Mouse (Mus musculus) kidney, adult 9 months (tissue): Measurements from ENCODE around the gene Lime1.
A peak's percentile ranks its signal among the peaks of the same experiment; 100 is the strongest.

Experiments
- DNase-seq: peaks from one replicate; pipeline ENCODE4 v3.0.0; 2022

The Lime1 gene

DNA sequence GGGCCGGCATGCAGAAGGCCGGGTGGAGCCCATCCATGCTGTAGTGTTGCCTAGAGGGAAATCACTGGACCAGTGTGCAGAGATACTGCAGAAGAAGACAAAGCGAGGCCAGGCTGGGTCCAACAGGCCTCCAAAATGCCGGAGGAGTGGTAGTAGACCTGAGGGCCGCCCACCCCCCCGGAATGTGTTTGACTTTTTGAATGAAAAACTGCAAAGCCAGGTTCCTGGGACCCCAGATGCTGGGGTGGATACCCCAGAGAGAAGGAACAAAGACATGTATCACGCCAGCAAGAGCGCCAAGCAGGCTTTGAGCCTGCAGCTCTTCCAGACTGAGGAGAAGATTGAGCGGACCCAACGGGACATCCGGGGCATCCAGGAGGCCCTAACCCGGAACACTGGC, at the start of gene Lime1:
Gene Lime1 (plus strand): TSS at position 301 of the 400 bp plus-strand sequence.
- no peak for DNase-seq

DNA sequence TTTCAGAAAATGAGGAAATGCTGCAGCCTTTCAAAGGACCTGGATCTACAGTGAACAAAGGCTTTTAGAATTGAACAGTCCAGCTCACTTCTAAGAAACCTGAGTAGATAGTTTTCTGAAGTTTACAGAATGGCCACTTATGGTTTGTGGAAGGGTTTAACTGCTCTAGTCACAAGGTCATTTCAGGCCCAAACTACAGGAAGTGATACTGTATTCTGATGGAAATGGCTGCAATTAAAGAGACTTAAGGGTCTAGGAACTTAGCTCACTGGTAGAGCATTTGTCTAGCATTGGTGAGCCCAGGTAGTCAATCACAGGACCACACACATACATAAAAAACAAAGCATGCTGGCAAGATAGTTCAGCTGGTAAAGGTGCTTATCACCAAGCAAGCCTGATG, 47.3 kb upstream of the Lime1 start:
- no peak for DNase-seq

DNA sequence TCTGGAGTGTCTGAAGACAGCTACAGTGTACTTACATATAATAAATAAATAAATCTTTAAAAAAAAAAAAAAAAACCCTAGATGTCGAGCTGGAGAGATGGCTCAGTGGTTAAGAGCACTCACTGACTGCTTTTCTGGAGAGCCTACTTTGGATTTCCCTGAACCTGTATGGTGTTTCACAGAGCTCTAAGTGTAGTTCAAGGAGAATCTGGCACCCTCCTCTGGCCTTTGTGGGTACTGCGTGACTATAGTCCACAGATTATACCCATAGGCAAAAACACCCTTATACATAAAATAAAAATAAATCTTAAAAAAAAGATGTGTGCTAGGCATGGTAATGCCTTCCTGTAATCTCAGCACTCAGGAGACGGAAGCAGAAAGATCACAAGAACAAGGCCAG, 45.9 kb upstream of the Lime1 start:
- DNase-seq: peak; percentile 81

DNA sequence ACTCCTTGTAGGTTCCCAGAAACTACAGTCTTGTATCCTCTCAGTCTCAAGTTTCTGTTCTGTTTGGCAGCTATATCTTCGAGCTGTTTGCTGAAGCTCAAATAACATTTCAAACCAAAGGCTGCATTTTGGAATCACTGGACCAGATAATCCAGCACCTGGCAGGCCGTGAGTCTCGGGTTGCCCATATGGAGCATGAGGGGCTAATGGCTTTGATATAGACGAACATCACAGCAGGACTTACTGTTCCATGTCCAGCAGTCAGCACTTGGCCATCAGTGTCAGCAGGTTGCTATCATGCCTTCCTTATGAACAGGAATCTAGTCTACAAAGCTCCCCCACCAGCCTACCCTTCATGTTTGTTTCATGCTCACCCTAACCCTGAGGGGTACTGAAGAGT, 39.5 kb upstream of the Lime1 start:
- no peak for DNase-seq

DNA sequence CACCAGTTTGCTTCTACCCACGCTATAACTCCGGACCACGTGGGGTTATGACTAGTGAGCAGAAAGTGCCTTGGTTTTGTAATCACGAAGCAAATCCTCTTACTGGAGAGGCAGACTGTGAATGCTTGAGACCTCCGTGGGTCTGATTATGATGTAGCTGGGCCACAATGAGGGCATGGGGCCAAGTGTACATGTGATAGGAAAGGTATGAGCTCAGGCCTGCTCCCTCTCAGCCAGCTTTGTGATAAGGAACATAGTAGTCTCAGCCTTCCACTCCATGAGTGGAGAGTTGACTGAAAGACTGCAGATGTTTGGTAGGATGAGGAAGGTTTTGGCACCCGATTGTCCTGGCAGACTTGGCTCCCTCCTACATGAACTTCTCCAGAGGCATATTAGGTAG, 37.1 kb upstream of the Lime1 start:
- no peak for DNase-seq

DNA sequence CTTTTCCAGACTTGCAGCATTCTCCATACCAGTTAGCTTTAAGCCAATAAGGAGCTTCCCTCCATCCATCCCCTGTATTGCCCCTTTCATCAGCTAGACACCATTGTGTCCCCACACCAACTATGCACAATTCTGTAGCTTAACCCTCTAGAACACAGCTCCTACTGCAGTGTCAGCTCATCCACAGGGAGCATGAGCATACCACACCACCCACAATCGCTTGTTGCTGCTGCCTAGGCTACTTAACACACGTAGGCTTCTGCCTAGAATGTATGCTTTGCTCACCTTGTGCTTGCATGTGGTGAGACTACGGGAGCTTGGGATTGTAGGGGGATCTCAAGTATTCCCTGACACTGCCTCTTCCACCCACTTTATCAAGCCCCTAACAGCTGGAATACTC, 23.1 kb upstream of the Lime1 start:
- DNase-seq: no peak

DNA sequence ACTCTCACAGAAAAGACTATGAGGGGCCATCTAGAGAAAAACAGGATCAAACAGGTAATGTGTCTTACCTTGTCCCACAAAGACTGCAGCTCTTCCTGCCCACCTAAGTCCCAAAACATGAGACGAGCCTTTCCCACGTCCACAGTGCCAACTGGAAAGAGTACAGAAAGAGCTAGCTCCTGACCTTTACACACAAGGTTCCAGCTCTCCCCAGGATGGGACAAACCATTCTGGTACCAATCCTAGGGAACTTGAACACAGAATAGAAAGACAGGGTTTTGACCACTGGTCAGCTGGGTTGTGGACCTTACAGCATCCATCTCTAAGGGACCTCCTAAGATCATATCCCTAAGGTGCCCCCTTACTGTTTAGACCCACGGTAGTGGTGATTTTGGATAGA, 15.9 kb upstream of the Lime1 start:
- DNase-seq: no peak

DNA sequence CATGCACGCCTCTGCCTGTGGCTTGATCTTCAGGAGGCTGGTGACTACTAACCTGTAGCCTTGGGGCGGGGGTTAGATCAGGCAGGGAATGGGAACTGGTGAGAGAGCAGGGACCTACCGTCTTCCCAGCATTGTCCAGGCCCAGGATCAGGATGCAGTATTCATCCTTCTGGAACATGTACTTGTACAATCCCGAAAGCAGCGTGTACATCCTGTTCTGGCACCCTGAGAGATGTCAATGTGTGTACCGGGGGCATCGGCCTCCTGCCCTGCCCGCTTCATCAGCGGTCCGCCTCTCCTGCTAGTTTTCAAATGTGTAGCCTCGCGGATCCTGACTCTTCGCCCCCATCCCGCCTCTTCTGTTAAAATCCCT, 15.4 kb upstream of the Lime1 start:
- DNase-seq: no peak

DNA sequence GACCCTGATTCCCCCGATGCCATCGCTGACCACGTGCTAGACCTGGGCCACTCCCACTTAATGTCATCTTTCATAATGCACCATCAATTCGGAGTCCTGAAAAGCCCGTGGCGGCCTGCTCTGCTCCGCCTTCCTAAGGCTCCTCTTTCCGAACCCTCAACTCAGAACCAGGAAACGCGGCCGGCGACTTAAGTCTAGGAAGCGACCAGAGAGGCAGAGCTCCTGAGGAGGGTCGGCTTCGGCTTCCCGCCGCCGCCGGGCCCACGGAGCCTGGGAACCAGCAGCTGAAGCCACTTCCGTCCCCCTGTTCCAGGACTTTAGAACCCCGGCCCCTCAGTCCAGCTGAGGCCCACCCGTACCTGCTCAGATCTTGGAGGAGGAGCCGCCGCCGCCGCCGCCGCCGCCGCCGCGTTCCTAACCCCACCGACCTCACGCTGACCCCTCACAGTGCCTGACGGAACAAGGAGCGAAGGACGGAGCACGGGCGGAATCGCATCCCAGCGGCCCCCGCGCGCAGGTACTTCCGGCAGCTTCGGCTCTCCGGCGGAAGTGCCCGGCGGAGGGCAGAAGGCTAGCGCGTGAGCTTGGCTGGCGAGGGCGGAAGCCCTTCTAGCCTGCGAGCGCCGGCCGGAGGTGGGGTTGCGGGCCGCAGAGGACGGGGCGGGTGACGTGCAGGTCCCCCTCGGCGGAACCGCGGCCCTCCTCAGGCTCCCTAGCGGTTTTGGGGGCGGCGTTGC, 14.8 kb upstream of the Lime1 start, which contains the start of the genes Zgpat and Arfrp1:
Gene Zgpat (plus strand): TSS at position 69 of the 737 bp plus-strand sequence.
Gene Arfrp1 (minus strand): TSS at position 545 of the 737 bp plus-strand sequence.
- DNase-seq: peak; percentile 89

DNA sequence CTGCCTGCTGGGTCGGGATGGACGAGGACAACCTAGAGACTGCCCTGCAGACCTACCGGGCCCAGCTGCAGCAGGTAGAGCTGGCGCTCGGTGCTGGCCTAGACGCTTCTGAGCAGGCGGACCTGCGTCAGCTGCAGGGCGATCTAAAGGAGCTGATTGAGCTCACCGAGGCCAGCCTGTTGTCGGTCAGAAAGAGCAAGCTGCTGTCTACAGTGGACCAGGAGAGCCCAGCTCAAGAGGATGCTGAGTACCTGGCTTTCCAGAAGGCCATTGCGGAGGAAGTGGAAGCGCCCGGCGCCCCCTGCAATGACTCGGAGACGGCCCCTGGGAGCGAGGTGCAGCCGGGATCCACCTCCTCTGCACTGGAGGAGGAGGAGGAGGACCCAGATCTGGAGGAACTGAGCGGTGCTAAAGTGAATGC, 14.2 kb upstream of the Lime1 start:
- DNase-seq: no peak

DNA sequence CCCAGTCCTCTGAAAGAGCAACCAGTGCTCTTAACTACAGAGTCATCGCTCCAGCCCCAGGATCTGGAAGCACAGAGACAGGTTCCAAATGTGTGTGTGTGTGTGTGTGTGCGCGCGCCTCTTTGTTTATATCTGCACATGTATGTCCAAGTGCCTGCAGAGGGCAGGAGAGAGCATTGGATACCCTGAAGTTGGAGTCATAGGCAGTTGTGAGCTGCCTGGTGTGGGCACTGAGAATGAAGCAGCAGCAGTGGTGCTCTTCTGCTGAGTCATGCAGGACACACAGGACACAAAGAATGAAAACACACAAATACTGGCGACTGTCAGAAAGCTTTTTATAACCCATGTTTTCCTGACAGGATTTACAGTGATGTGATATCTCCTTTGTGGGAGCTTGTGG, 9.9 kb upstream of the Lime1 start:
- no peak for DNase-seq

DNA sequence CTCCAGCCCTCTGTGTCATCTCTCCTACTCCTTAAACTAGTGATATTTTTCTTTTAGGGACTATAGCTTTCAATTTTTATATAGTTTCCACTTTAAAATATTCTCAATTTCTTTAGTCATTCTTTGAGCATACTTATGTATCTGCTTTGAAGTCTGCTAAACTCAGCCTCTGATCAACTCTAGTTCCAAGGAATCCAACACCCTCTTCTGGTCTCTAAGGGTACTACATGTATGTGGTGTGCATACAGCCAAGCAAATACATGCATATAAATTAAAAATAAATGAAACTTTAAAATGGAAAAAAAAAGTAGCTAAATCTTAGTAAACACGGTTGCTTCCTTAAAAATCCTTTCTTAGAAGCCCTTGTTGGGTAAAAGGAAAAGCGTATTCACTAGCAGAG, 4.1 kb upstream of the Lime1 start:
- DNase-seq: peak; percentile 57

DNA sequence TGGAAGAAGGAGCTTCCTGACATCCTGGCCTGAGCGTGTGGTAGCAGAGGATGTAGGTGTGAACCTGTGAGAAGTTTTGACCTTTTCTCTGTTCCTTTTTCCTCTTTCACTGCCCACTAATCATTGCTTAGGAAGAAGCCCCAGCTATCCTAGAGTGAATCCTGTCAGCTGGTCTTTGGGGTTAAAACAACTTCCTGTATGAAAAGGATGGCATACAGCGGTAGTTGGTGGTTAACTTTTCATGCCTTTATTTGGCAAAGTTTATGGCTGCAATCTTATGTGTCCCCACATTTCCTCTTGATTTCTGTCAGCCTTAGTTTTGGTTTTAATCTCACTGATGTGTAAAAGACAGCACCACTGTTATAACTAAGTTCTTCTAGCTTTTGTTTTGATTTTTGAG, 2.6 kb upstream of the Lime1 start:
- DNase-seq: no peak

DNA sequence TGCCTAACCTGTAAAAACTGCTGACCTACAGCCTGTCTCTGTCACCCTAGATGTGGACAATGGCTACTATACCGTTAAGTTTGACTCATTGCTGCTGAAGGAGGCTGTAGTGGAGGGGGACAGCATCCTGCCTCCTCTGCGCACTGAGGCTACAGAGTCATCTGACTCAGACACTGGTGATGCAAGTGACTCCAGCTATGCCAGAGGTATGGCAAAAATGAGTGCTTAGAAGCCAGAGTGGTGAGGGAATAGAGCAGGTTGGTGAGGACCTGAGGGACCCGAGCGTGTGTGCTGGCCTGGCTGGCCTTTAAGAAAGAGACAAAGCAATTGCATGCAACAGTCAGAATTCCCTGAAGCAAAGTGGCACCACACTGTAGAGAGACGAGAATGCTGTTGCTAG, 1.2 kb upstream of the Lime1 start:
- no peak for DNase-seq

DNA sequence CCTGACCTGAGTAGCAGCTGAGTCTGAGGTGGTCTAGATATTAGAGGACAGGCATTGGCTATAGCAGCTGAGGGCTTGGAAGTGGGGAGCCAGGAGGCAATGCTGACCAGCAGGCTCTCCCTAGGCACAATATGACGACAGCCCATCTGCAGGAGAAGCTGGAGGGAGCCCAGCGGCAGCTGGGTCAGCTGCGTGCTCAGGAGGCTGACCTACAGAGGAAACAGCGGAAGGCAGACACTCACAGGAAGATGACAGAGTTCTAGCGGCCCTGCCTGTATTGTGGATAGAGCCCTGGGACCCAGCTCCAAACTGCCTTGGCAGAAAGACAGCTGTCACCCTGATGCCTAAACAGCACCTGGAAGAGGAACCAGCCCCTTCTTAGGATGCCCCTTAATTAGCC, 373 bp downstream of the Lime1 start:
- no peak for DNase-seq

DNA sequence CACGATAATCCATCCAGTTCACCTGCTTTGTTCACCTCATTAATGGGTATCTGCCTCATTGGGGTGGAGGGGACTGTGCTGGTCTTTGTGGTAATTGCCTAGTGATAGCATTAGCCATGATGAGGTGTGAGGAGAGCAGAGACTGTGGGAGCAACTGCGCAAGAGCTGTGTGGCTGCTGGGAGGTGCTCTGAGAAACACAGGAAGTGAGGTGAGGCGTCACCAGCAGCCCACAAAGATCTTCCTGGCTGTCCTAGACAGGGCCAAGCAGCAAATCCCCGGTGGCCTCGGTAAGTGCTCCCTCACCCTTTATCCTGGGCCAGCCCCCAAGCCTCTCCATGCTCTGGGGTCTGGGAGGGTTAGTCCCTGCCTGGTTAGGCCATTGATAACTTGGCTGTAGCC, 1.2 kb downstream of the Lime1 start:
- no peak for DNase-seq

DNA sequence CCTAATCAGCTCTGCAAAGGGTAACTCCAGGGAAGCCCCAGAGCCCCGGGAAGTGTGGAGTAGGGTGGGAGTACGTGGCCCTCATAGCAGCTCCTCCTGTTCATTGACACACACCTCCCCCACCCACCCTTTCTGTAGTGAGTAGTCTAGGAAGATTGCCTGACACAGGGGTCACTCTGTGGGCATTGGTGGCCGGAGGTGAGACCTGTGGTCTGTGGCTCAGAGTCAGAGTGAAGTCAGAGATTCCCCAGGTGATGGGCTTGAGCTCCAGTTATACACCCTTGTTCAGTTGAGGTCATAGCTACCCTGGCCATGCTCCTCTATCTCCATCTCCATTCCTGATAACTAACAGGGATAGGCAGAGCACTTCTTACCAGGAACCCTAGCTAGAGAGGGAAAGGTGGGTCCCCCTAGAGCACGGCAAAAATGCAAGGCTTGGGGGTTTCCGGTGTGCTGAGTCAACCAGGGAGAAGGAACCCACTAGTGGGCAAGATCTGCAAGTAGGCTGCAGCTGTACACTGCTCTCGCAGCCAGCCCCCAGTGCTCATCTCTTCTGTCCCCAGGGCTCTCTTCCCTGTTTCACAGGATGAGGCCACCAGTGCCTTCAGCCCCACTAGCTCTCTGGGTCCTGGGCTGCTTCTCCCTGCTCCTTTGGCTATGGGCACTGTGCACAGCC, 1.9 kb downstream of the Lime1 start:
- DNase-seq: no peak

DNA sequence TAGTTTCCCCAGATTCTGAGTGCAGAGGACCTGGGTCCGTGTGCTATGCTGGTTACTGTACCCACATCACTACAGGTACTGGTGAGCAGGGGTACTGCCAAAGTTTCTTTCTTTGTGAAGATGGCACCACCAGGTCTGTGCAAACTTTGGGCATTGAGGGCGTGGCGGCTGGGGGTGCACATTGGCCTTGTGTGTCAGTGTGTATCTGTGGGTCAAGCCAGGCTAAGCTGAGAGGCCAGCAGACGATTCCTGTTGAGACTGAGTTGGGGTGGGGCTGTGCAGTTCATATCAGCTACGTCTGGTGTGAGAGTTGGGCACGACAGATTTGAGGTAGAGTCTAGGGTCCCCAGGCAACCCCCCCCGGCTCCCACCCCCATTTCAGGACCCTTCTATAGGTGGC, 4.6 kb downstream of the Lime1 start:
- no peak for DNase-seq

DNA sequence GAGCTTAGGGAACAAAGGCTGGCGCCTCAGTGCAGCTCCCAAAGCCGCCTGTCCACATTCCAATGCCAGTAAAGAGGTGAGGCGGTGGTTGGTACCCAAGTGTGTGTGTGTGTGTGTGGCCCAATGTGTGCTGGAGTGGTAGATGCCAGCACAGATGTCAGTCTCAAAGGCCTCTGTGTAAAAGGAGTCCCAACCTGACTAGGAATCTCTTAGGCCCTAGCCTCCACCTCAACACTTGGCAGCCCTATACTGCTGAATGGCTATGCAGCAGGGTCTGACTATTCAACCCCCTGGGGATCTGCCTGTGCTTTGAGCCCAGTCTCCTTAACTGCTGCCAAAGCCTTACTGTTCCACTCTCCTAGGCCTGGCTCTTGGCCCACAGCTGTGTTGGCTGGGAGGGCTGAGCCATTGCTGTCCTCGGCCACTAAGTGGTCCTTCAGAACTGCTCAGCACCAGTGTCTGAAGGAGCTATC, 5.1 kb downstream of the Lime1 start:
- peak; percentile 20 for DNase-seq

DNA sequence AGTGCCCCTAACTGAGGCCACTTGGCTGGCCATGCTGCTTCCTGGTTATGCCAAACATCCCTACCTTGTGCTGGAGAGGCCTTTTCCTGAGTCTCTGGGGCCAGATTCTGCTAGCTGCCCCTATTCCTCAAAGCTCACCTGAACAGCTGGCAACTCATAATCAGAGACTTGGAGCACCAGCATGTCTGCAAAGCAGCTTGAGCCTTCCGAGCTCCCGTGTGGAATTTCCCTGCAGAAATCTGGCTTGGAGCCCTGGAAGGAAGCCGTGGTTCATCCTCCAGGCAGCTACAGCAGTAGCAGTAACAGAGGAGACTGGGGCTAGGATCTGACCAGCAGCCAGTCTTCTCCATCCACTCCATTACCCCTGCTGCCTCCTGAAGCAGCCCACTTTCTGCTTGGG, 6.0 kb downstream of the Lime1 start:
- peak; percentile 21 for DNase-seq

DNA sequence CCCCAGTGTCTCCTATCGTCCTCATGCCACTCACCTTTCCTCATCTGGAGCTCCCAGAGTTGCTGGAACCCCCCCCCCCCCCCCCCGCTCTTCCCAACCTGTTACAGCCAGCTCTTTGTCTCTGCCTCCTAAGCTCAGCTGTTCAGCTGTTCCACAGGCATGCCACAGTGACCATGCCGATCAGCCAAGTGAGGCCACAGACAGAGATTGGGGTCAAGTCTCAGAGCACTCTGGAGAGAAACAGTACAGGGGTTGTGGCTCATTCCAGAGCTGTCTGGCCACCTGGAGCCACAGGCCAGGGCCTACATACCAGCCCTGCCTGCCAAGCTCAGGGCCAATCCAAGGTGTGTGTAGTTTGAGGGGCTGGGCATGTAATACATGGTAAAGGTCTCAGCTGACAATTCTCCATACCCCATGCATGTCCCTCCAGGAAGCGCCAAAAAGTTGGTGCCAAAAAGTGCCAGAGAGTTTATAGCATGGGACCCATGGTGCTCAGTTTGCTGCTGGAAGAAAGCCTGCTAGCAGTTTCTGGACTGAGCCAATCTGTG, 6.9 kb downstream of the Lime1 start:
- DNase-seq: no peak

DNA sequence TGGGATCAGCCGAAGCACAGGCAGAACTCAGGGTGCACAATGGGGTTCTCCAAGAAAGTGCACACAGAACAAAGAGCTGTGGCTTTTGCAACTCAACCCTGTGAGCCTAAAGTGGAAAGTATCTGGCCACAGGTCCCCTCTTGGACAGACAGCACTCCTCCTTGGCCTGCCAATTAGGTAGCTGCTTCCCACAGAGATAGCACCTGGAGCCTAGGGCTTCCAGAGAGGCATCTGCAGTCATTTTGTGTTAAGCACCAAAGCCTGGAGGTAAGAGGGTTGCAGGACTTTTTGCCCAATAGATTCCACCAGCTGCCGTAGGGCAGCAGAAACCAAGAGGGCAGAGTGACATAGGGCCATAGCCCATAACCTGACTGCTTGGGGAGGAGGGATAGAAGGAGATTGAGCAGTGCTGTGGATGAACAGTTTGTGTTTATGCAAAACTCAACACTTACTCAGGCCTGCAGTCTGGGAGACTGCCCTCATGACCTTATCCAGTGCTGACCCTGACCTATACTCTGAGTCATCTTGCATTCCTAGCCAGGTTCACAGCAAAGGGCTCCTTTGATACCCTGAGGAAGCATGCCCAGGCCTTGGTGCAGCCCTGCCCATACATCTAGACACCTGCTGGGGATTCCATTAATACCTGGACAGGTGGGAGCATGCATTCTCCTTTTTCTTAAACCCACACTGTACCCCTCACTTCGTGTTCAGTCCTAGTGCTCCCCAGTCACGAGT, 10.4 kb downstream of the Lime1 start:
- no peak for DNase-seq

DNA sequence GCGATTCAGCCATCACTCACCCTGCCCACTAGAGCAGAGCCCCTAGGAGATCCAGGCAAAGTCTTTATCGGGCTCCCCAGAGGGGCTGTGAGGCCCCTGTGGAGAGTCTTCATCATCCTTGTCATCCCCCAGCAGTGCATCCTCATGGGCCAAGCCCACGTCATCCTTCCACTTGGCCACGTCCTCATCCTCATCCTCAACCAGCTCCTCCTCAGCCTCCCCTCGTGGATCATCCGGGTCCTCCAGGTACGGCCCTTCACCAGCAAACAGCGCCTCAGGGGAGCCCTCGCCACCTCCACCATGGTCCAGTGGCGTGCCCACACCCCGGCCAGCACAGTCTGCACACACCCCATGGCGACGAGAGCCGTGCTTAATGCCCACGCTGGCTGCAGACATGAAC, 11.1 kb downstream of the Lime1 start:
- no peak for DNase-seq

DNA sequence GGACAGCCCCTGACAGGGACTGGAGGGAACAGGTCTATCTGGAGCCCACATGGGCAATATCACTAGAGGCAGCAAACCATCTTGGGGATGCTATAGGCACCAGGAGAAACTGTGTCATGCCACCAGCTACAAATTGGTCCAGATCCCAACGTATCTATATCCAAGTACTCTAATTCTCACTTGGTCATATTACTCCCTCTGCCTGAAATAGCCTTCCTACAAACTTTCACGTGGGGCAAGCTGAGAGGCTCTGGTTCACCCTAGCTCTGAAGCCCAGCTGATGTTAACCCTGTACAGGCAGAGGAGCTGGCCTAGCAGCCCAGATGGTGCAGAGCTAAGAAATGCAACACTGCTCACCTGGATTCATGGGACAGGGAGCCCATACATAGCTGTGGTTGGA, 11.7 kb downstream of the Lime1 start:
- DNase-seq: no peak
